Mouse (Mus musculus) MEL (cell line): ENCODE data around the gene Slc25a21. TPM values are rescaled to one million over a fixed set of nuclear protein-coding genes. Genes with fewer than 3 reads are reported as not detected.

Experiments
- DNase-seq: peaks from one replicate; pipeline ENCODE4 v3.0.0; 2011; ENCODE audit warnings: low read depth, low spot score
- H3K27ac ChIP-seq: 2 replicates; pipeline ENCODE4 v1.5.1; 2012; ENCODE audit warnings: low read depth, mild to moderate bottlenecking, control low read depth, low read length, moderate library complexity; ENCODE audit not compliant: control insufficient read depth
- H3K27me3 ChIP-seq, 2 experiments: fragments of 150-350 bp in 1 of 2; sonication (generic) in 1 of 2; 2 replicates each; pipeline ENCODE4 v1.6.1; 2012; ENCODE audit warnings: low read length in 2 of 2, mild to moderate bottlenecking in 2 of 2, improper control_type of control experiment in 1 of 2, moderate library complexity in 1 of 2; ENCODE audit not compliant: insufficient read depth in 2 of 2, control insufficient read depth in 1 of 2
- H3K36me3 ChIP-seq, 2 experiments: 2 replicates each; pipeline ENCODE4 v1.6.1; 2012 to 2014; ENCODE audit warnings: low read length in 2 of 2, improper control_type of control experiment in 1 of 2, inconsistent platforms in 1 of 2, mild to moderate bottlenecking in 1 of 2; ENCODE audit not compliant: insufficient read depth in 2 of 2, control insufficient read depth in 1 of 2
- H3K4me1 ChIP-seq, 2 experiments: fragments of 150-350 bp in 1 of 2; sonication (generic) in 1 of 2; 2 replicates each; pipeline ENCODE4 v1.6.1; 2012; ENCODE audit warnings: low read length in 2 of 2, improper control_type of control experiment in 1 of 2, mild to moderate bottlenecking in 1 of 2; ENCODE audit not compliant: insufficient read depth in 2 of 2, control insufficient read depth in 1 of 2
- H3K4me3 ChIP-seq, 2 experiments: fragments of 150-350 bp in 1 of 2; sonication (generic) in 1 of 2; 2 replicates each; pipeline ENCODE4 v1.5.1; 2012; ENCODE audit warnings: low read depth in 2 of 2, low read length in 2 of 2, mild to moderate bottlenecking in 2 of 2, moderate library complexity in 2 of 2, control low read depth in 1 of 2, improper control_type of control experiment in 1 of 2; ENCODE audit not compliant: control insufficient read depth in 1 of 2, insufficient read depth in 1 of 2
- H3K79me2 ChIP-seq: 2 replicates; pipeline ENCODE4 v1.6.1; 2012; ENCODE audit warnings: mild to moderate bottlenecking, low read length, moderate library complexity; ENCODE audit not compliant: control insufficient read depth, poor library complexity, insufficient read depth
- H3K9ac ChIP-seq: 2 replicates; pipeline ENCODE4 v1.6.1; 2012; ENCODE audit warnings: low read depth, mild to moderate bottlenecking, control low read depth, low read length, moderate library complexity; ENCODE audit not compliant: control insufficient read depth, poor library complexity, severe bottlenecking
- H3K9me3 ChIP-seq: fragments of 150-350 bp; sonication (generic); replicated peaks from 2 replicates; pipeline ENCODE4 v1.6.1; 2012; ENCODE audit warnings: mild to moderate bottlenecking, low read length, improper control_type of control experiment, moderate library complexity; ENCODE audit not compliant: insufficient read depth
- E2F4 ChIP-seq: IDR thresholded peaks from 2 replicates; pipeline ENCODE4 v1.6.1; 2011; ENCODE audit warnings: low read depth, low read length, improper control_type of control experiment, borderline replicate concordance
- ELF1 ChIP-seq: IDR thresholded peaks from 2 replicates; pipeline ENCODE4 v1.6.1; 2014; ENCODE audit warnings: low read depth, mild to moderate bottlenecking, inconsistent platforms, low read length, improper control_type of control experiment, moderate library complexity
- EP300 ChIP-seq, 2 experiments: IDR thresholded peaks; 2 replicates each; pipeline ENCODE4 v1.6.1; 2011; ENCODE audit warnings: improper control_type of control experiment in 2 of 2, low read length in 2 of 2, low read depth in 1 of 2, mild to moderate bottlenecking in 1 of 2
- GABPA ChIP-seq: IDR thresholded peaks from 2 replicates; pipeline ENCODE4 v1.6.1; 2012; ENCODE audit warnings: low read depth, mild to moderate bottlenecking, inconsistent platforms, low read length, improper control_type of control experiment, moderate library complexity
- JUND ChIP-seq: IDR thresholded peaks from 2 replicates; pipeline ENCODE4 v1.6.1; 2011; ENCODE audit warnings: low read depth, mild to moderate bottlenecking, improper control_type of control experiment, low read length
- MAFK ChIP-seq: IDR thresholded peaks from 2 replicates; pipeline ENCODE4 v1.6.1; 2011; ENCODE audit warnings: low read depth, mild to moderate bottlenecking, low read length, improper control_type of control experiment, borderline replicate concordance
- MYB ChIP-seq: IDR thresholded peaks from 2 replicates; pipeline ENCODE4 v1.6.1; 2011; ENCODE audit warnings: mild to moderate bottlenecking, low read depth, low read length, improper control_type of control experiment
- MYC ChIP-seq: IDR thresholded peaks from 2 replicates; pipeline ENCODE4 v1.6.1; 2011; ENCODE audit warnings: low read depth, mild to moderate bottlenecking, low read length, improper control_type of control experiment, moderate library complexity
- NELFE ChIP-seq: IDR thresholded peaks from 2 replicates; pipeline ENCODE4 v1.6.1; 2011; ENCODE audit warnings: low read depth, low read length, improper control_type of control experiment
- NRF1 ChIP-seq: IDR thresholded peaks from 2 replicates; pipeline ENCODE4 v1.6.1; 2014; ENCODE audit warnings: low read depth, mild to moderate bottlenecking, inconsistent platforms, low read length, improper control_type of control experiment, moderate library complexity; ENCODE audit not compliant: poor library complexity, insufficient read depth, severe bottlenecking
- POLR2A ChIP-seq, 2 experiments: IDR thresholded peaks; 2 replicates each; pipeline ENCODE4 v1.6.1; 2011 to 2012; ENCODE audit warnings: low read length in 2 of 2, mild to moderate bottlenecking in 2 of 2, control low read depth in 1 of 2, improper control_type of control experiment in 1 of 2, low read depth in 1 of 2, moderate library complexity in 1 of 2; ENCODE audit not compliant: control insufficient read depth in 1 of 2, insufficient read depth in 1 of 2, poor library complexity in 1 of 2
- POLR2AphosphoS2 ChIP-seq: IDR thresholded peaks from 2 replicates; pipeline ENCODE4 v1.6.1; 2011; ENCODE audit warnings: low read length, improper control_type of control experiment
- POLR2AphosphoS5 ChIP-seq: IDR thresholded peaks from 2 replicates; pipeline ENCODE4 v1.6.1; 2012; ENCODE audit warnings: low read depth, borderline replicate concordance, mild to moderate bottlenecking, inconsistent platforms, low read length, moderate library complexity, mixed read lengths
- RAD21 ChIP-seq: IDR thresholded peaks from 2 replicates; pipeline ENCODE4 v1.6.1; 2011; ENCODE audit warnings: mild to moderate bottlenecking, low read depth, low read length, improper control_type of control experiment
- TAL1 ChIP-seq: IDR thresholded peaks from 2 replicates; pipeline ENCODE4 v1.6.1; 2012; ENCODE audit warnings: mild to moderate bottlenecking, inconsistent platforms, low read length, moderate library complexity, mixed read lengths
- TCF12 ChIP-seq: IDR thresholded peaks from 2 replicates; pipeline ENCODE4 v1.6.1; 2014; ENCODE audit warnings: low read depth, mild to moderate bottlenecking, inconsistent platforms, low read length, improper control_type of control experiment, moderate library complexity
- UBTF ChIP-seq: IDR thresholded peaks from 2 replicates; pipeline ENCODE4 v1.6.1; 2012; ENCODE audit warnings: low read depth, mild to moderate bottlenecking, inconsistent platforms, low read length, improper control_type of control experiment, moderate library complexity, borderline replicate concordance; ENCODE audit not compliant: insufficient read depth
- USF1 ChIP-seq: IDR thresholded peaks from 2 replicates; pipeline ENCODE4 v1.6.1; 2014; ENCODE audit warnings: low read depth, mild to moderate bottlenecking, inconsistent platforms, low read length, improper control_type of control experiment, moderate library complexity
- USF2 ChIP-seq, 2 experiments: IDR thresholded peaks; 2 replicates each; pipeline ENCODE4 v1.6.1; 2011 to 2012; ENCODE audit warnings: improper control_type of control experiment in 2 of 2, low read length in 2 of 2, borderline replicate concordance in 1 of 2, inconsistent platforms in 1 of 2, low read depth in 1 of 2, mild to moderate bottlenecking in 1 of 2; ENCODE audit not compliant: insufficient read depth in 1 of 2
- polyA plus RNA-seq, 2 experiments: library from polyadenylated mRNA; stranded (reverse) in 1 of 2; unstranded in 1 of 2; fragments of >175 nt in 1 of 2; fragments of >200 nt in 1 of 2; gene quantifications; 2 replicates each; pipeline versions ENCODE4 v1.2.1 to v1.2.4; 2012; ENCODE audit warnings: low replicate concordance in 2 of 2, low read depth in 1 of 2; ENCODE audit not compliant: insufficient read length in 2 of 2, insufficient read depth in 1 of 2, missing spikeins in 1 of 2
- total RNA-seq: library from RNA; depleted of rRNA; stranded (reverse); fragments of 300-350 nt; gene quantifications from 2 replicates; pipeline ENCODE4 v1.2.3, GENCODE M21; 2012

Gene Slc25a21
- total and polyA plus RNA-seq, 3 experiments: 14.7 to 18.3 TPM; not detected in 1

DNA sequence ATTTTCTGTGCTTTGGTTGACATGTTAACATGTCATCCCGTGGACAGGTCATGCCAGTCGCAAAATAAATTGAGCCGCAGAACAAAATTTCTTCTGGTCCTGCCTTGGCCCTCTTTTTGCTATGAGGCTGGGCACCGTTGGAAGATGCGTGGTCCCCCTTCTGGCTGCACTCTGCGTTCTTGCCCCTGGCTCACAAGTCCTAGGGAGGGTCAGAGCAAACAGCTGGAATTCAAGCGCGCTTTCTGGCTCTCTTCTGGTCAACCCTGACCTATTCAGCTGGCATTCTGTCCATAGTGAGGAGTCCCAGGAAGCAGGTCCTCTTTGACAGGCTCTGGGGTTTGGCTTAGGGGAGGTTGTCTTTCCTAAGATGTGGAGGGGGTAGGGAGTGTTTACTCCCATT lies 508.4 kb downstream of the Slc25a21 start:
- no peak overlapping the region for H3K27ac ChIP-seq
- peaks cover 1 to 2% of the 10 kb centered on the region in 2 experiments; a peak in 2 of 4 replicates for H3K27me3 ChIP-seq
- TF ChIP-seq RAD21 (no peak), GABPA (no peak), MYC (no peak), POLR2AphosphoS5 (no peak), NRF1 (no peak), USF1 (no peak), MAFK (no peak)
- peaks cover 0 to 7% of the 10 kb centered on the region in 2 experiments; a peak in 2 of 4 replicates for H3K4me1 ChIP-seq
- no peak overlapping the region for H3K4me3 ChIP-seq
- H3K9me3 ChIP-seq: no peaks in the 10 kb centered on the region
- H3K36me3 ChIP-seq: peaks cover 0 to 1% of the 10 kb centered on the region in 2 experiments; a peak in 1 of 4 replicates
- no peaks in the 10 kb centered on the region for H3K79me2 ChIP-seq
- no peak for DNase-seq
- H3K9ac ChIP-seq: no peak overlapping the region

- H3K9ac ChIP-seq: no peak overlapping the region
- no peaks in the 10 kb centered on the region for H3K9me3 ChIP-seq
- no peak overlapping the region for H3K4me3 ChIP-seq
- H3K4me1 ChIP-seq: peaks cover 0 to 11% of the 10 kb centered on the region in 2 experiments; a peak in 2 of 4 replicates
- H3K36me3 ChIP-seq: peaks cover 0 to 5% of the 10 kb centered on the region in 2 experiments; a peak in 2 of 4 replicates
- H3K27me3 ChIP-seq: peaks cover 1 to 2% of the 10 kb centered on the region in 2 experiments; a peak in 2 of 4 replicates
- no peak for DNase-seq
- no peak overlapping the region for H3K27ac ChIP-seq
- no peaks in the 10 kb centered on the region for H3K79me2 ChIP-seq
- TF ChIP-seq TAL1: no peak
- TF ChIP-seq UBTF: no peak
- no peak for TF ChIP-seq POLR2AphosphoS2
- no peak for TF ChIP-seq TCF12
- no peak for TF ChIP-seq POLR2A (IDR thresholded peaks at IDR 0.05; ENCODE audit: control insufficient read depth in 1 of 2, insufficient read depth in 1 of 2, low read depth in 1 of 2, low read length in 2 of 2, poor library complexity in 1 of 2)
- no peak for TF ChIP-seq NELFE
- TF ChIP-seq POLR2AphosphoS5: no peak
- TF ChIP-seq EP300 (IDR thresholded peaks at IDR 0.05; ENCODE audit: low read depth in 1 of 2, low read length in 2 of 2): no peak
- TF ChIP-seq RAD21: no peak
- TF ChIP-seq MYB: no peak
- TF ChIP-seq E2F4: no peak
- no peak for TF ChIP-seq ELF1
- TF ChIP-seq USF2 (IDR thresholded peaks at IDR 0.05; ENCODE audit: borderline replicate concordance in 1 of 2, insufficient read depth in 1 of 2, low read depth in 1 of 2, low read length in 2 of 2): no peak
- no peak for TF ChIP-seq JUND
- TF ChIP-seq, all 39 proteins: peak for 0
Measured at GRCm38 (mm10) chr12:56688482-56688840, 508.8 kb downstream of the Slc25a21 start.
